Mouse (Mus musculus) heart, postnatal 0 days (tissue): ENCODE results near the gene Sigmar1.
"Not testable (repeated sequence)": the region's sequence is repeated elsewhere in the genome, so short reads cannot be mapped to it uniquely, and the experiment has no call there.

Experiments used
- CTCF ChIP-seq: IDR thresholded peaks from 2 replicates; pipeline ENCODE4 v1.5.1; 2016; ENCODE audit warnings: antibody characterized with exemption, control low read depth, low read depth
- EP300 ChIP-seq: IDR thresholded peaks from 2 replicates; pipeline ENCODE4 v1.6.1; 2016; ENCODE audit warnings: antibody characterized with exemption, low read depth

DNA sequence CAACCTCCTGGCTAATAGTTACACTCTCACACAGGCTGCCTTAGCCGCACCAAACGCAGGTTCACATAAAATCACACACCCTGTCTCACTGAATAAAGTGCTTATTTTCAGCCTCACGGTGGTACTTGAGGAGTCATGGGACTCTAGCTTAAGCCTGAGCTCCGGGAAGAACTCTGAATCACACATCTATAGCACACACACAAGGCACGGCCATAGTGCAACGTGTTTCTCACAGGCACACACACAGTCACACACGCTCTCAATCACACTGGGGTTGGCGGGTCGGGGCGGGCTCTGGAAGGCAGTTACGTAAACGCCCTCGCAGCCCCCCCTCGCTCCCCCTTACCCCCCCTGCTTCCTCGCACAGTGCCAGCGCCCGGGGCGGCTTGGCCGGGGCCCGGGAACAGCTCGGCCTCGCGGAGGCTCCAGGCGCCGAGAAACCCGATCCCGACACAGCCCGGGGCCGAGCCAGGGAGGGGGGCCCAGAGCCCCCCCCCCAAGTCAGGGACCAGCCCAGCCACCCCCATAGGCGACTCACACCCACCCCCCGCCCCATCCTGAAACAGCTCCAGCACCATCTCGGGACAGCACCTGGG lies 57.4 kb downstream of the Sigmar1 start:
- TF ChIP-seq CTCF, EP300: not testable (repeated sequence)
